Mouse (Mus musculus): ENCODE measurements around the gene Tgfb1. TPM values are rescaled to one million over a fixed set of nuclear protein-coding genes. Genes with fewer than 3 reads are reported as not detected.
A peak's percentile ranks its signal among the peaks of the same experiment; 100 is the strongest.

The Tgfb1 gene
- 287 and 354 TPM in 2 replicates for polyA plus RNA-seq (2012; ENCODE audit: insufficient read depth, insufficient read length, missing spikeins)

DNA sequence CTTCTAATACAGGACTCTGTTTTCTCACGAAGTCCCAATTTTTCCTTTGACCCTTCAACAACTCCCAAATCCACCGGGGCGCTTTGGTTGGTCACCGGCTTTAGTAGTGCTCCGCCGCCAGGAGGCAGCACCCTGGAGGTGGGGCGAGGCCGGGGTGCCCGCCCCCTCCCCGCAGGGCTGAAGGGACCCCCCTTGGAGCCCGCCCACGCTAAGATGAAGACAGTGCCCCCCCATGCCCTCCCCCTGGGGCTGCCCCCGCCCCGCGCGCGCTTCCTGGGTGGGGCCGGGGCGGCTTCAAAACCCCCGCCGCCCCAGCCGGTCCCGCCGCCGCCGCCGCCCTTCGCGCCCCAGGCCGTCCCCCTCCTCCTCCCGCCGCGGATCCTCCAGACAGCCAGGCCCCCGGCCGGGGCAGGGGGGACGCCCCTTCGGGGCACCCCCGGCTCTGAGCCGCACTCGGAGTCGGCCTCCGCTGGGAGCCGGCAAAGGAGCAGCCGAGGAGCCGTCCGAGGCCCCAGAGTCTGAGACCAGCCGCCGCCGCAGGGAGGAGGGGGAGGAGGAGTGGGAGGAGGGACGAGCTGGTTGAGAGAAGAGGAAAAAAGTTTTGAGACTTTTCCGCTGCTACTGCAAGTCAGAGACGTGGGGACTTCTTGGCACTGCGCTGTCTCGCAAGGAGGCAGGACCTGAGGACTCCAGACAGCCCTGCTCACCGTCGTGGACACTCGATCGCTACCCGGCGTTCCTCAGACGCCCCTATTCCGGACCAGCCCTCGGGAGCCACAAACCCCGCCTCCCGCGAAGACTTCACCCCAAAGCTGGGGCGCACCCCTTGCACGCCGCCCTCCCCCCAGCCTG is at the start of gene Tgfb1:
TSS of gene Tgfb1 (plus strand) at position 323 of the 852 bp plus-strand sequence.
- TF ChIP-seq CTCF (IDR thresholded peaks at IDR 0.05; ENCODE audit: low read depth, low read length) (peak; percentile 56), POLR2A (IDR thresholded peaks at IDR 0.05; ENCODE audit: borderline replicate concordance, low read depth, low read length) (no peak)
- Histone ChIP-seq H3K4me1 (ENCODE audit: control insufficient read depth, insufficient read depth, low read length) (peaks cover 41% of the 10 kb centered on the region), H3K4me3 (ENCODE audit: insufficient read depth, low read length) (peak within 1 kb of the TSS; percentile 86), H3K27ac (ENCODE audit: insufficient read depth, low read depth, low read length) (peak within 1 kb of the TSS; percentile 83)

GRCm38 (mm10) chr7:25637099-25637498 is 49.7 kb upstream of the Tgfb1 start:
- no peak overlapping the region for H3K27ac ChIP-seq (ENCODE audit: insufficient read depth, low read depth, low read length)
- TF ChIP-seq POLR2A (IDR thresholded peaks at IDR 0.05; ENCODE audit: borderline replicate concordance, low read depth, low read length) (no peak), CTCF (IDR thresholded peaks at IDR 0.05; ENCODE audit: low read depth, low read length) (no peak)
- H3K4me1 ChIP-seq (ENCODE audit: control insufficient read depth, insufficient read depth, low read length) = peaks cover 19% of the 10 kb centered on the region
- no peak overlapping the region for H3K4me3 ChIP-seq (ENCODE audit: insufficient read depth, low read length)

- Histone ChIP-seq H3K27ac (ENCODE audit: insufficient read depth, low read depth, low read length) (no peak overlapping the region), H3K4me1 (ENCODE audit: control insufficient read depth, insufficient read depth, low read length) (peaks cover 10% of the 10 kb centered on the region), H3K4me3 (ENCODE audit: insufficient read depth, low read length) (no peak overlapping the region)
- TF ChIP-seq CTCF (IDR thresholded peaks at IDR 0.05; ENCODE audit: low read depth, low read length) = no peak
- TF ChIP-seq POLR2A (IDR thresholded peaks at IDR 0.05; ENCODE audit: borderline replicate concordance, low read depth, low read length) = no peak
Measured at GRCm38 (mm10) chr7:25639754-25640153, 47.0 kb upstream of the Tgfb1 start.

DNA sequence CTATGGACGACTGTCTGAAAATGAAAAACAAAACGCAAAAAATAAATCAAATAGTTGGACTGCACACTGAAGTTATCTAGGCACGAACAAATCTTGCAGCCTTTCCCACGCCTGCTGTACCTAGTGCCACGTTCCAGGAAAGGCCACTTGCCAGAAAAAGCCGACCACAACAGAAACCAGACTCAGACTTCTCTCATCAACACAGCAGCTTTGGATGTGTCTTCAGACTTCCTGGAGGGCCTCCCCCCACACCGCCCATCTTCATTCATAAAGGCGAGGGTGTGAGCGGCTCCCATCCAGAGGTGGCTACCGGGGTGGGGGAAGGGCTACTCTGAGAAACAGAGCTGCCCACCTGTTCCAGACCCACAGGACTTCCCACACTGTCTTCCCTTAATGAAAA is 42.7 kb upstream of the Tgfb1 start:
- H3K4me1 ChIP-seq (ENCODE audit: control insufficient read depth, insufficient read depth, low read length) = peaks cover 21% of the 10 kb centered on the region
- no peak overlapping the region for H3K27ac ChIP-seq (ENCODE audit: insufficient read depth, low read depth, low read length)
- no peak overlapping the region for H3K4me3 ChIP-seq (ENCODE audit: insufficient read depth, low read length)
- TF ChIP-seq CTCF (IDR thresholded peaks at IDR 0.05; ENCODE audit: low read depth, low read length) (no peak), POLR2A (IDR thresholded peaks at IDR 0.05; ENCODE audit: borderline replicate concordance, low read depth, low read length) (no peak)

- H3K27ac ChIP-seq (ENCODE audit: insufficient read depth, low read depth, low read length) = no peak overlapping the region
- H3K4me3 ChIP-seq (ENCODE audit: insufficient read depth, low read length) = no peak overlapping the region
- TF ChIP-seq POLR2A (IDR thresholded peaks at IDR 0.05; ENCODE audit: borderline replicate concordance, low read depth, low read length) = no peak
- no peak for TF ChIP-seq CTCF (IDR thresholded peaks at IDR 0.05; ENCODE audit: low read depth, low read length)
- H3K4me1 ChIP-seq (ENCODE audit: control insufficient read depth, insufficient read depth, low read length) = peaks cover 26% of the 10 kb centered on the region
Measured at GRCm38 (mm10) chr7:25644631-25645030, 42.2 kb upstream of the Tgfb1 start.

GRCm38 (mm10) chr7:25645074-25645473 is 41.7 kb upstream of the Tgfb1 start:
- H3K27ac ChIP-seq (ENCODE audit: insufficient read depth, low read depth, low read length) = no peak overlapping the region
- H3K4me3 ChIP-seq (ENCODE audit: insufficient read depth, low read length) = no peak overlapping the region
- H3K4me1 ChIP-seq (ENCODE audit: control insufficient read depth, insufficient read depth, low read length) = peaks cover 29% of the 10 kb centered on the region
- no peak for TF ChIP-seq CTCF (IDR thresholded peaks at IDR 0.05; ENCODE audit: low read depth, low read length)
- TF ChIP-seq POLR2A (IDR thresholded peaks at IDR 0.05; ENCODE audit: borderline replicate concordance, low read depth, low read length) = no peak

DNA sequence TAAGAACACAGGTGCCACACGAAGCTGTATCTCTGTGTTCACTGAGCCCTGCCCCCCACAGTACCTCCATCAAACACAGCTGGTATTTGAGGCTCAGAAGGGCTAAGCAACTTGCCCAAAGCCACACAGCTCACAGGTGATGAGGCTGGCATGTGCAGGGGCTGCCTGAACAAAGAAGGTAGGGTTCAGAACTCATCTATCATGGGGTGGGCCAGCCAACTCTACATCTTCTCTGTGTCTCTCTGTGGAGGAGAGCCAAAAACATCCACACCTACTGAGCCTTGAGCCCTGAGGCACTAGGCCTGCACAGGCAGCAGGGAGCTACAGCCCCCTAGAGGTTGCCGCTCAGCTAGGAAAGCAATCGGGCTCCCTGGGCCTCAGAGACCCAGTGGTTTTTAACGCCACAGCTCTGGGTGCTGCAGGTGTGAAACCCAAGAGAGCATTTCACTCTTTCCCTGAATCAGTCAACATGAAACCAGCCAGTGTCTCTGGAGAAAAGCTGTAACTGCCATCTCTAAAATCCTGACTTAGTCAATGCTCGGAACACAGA is 39.2 kb upstream of the Tgfb1 start:
- no peak overlapping the region for H3K27ac ChIP-seq (ENCODE audit: insufficient read depth, low read depth, low read length)

GRCm38 (mm10) chr7:25649839-25650238 is 37.0 kb upstream of the Tgfb1 start:
- H3K4me1 ChIP-seq (ENCODE audit: control insufficient read depth, insufficient read depth, low read length) = peaks cover 35% of the 10 kb centered on the region

More for the DNA sequence above, 39.2 kb upstream of the Tgfb1 start:
- TF ChIP-seq CTCF (IDR thresholded peaks at IDR 0.05; ENCODE audit: low read depth, low read length) = no peak
- TF ChIP-seq POLR2A (IDR thresholded peaks at IDR 0.05; ENCODE audit: borderline replicate concordance, low read depth, low read length) = no peak
- Histone ChIP-seq H3K4me3 (ENCODE audit: insufficient read depth, low read length) (no peak overlapping the region), H3K4me1 (ENCODE audit: control insufficient read depth, insufficient read depth, low read length) (peaks cover 46% of the 10 kb centered on the region)

DNA sequence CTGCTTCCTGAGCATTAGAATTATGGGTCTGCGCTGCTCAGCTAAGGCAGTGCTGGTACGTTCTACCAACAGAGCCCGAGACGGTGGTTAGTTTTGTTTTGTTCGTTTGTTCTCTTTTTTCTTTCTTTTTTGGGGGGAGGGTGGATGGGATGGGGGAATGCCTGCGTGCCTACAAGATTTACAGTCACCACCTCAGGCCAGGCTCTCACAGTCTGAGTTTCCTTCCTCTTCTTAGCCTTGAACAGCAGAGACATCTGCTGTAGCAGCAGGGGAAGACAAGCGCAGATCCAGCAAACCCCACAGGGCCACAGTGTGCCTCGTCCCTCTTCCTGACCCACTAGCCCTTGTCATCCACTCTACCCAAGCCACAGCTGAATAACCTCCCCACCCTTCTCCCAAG is 35.5 kb upstream of the Tgfb1 start:
- TF ChIP-seq CTCF (IDR thresholded peaks at IDR 0.05; ENCODE audit: low read depth, low read length) (peak; percentile 40), POLR2A (IDR thresholded peaks at IDR 0.05; ENCODE audit: borderline replicate concordance, low read depth, low read length) (no peak)
- H3K27ac ChIP-seq (ENCODE audit: insufficient read depth, low read depth, low read length) = peak overlapping the region; percentile 90
- peak overlapping the region; percentile 19 for H3K4me3 ChIP-seq (ENCODE audit: insufficient read depth, low read length)
- peaks cover 33% of the 10 kb centered on the region for H3K4me1 ChIP-seq (ENCODE audit: control insufficient read depth, insufficient read depth, low read length)

More at GRCm38 (mm10) chr7:25649839-25650238, 37.0 kb upstream of the Tgfb1 start:
- TF ChIP-seq CTCF (IDR thresholded peaks at IDR 0.05; ENCODE audit: low read depth, low read length) = no peak
- no peak for TF ChIP-seq POLR2A (IDR thresholded peaks at IDR 0.05; ENCODE audit: borderline replicate concordance, low read depth, low read length)
- no peak overlapping the region for H3K4me3 ChIP-seq (ENCODE audit: insufficient read depth, low read length)
- H3K27ac ChIP-seq (ENCODE audit: insufficient read depth, low read depth, low read length) = peak overlapping the region; percentile 90

DNA sequence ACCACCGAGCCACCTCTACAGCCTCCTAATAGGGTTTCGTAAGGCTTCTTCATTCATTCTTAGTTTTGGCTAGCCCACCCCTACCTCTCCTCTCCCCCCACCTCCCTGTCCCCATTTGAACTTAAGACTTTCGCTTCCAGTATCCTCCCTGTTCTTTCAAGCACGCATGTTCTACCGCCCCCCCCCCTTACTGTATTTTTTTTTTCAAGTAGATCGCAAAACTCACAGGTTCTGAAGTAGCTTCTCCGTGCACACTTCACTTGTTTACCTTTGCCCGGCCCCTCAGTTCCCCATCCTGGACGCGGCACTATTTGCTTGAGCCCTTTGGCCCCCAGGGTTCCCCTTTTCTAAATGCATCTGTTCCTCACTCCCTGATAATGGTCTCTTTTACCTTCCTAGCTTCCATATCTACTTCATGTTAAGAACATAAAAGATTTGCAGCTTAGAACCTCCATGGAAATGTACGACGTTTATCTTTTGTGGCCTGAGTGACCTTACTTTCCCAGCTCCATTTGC is 34.5 kb upstream of the Tgfb1 start:
- TF ChIP-seq CTCF (IDR thresholded peaks at IDR 0.05; ENCODE audit: low read depth, low read length) (0 out of 2 replicates have a peak, but pooled peaks have one; percentile 1), POLR2A (IDR thresholded peaks at IDR 0.05; ENCODE audit: borderline replicate concordance, low read depth, low read length) (no peak)
- Histone ChIP-seq H3K4me1 (ENCODE audit: control insufficient read depth, insufficient read depth, low read length) (peaks cover 33% of the 10 kb centered on the region), H3K4me3 (ENCODE audit: insufficient read depth, low read length) (no peak overlapping the region), H3K27ac (ENCODE audit: insufficient read depth, low read depth, low read length) (no peak overlapping the region)

All from bone marrow macrophage, adult 2 months (primary cell).